Mouse (Mus musculus) G1E (cell line): Measurements from ENCODE around the gene Plcl2. TPM values are rescaled to one million over a fixed set of nuclear protein-coding genes. Genes with fewer than 3 reads are reported as not detected.

Source experiments
- ATAC-seq: 2 replicates; pipeline ENCODE4 v1.8.0; 2016; ENCODE audit warnings: mild to moderate bottlenecking; ENCODE audit not compliant: insufficient number of reproducible peaks, poor library complexity, low FRiP score, severe bottlenecking; ENCODE audit errors: extremely low read depth
- DNase-seq: peaks from one replicate; pipeline ENCODE4 v3.0.0; 2012; ENCODE audit warnings: low spot score
- H3K27me3 ChIP-seq: 2 replicates; pipeline ENCODE4 v1.6.1; 2012; ENCODE audit warnings: mild to moderate bottlenecking, low read length, inconsistent platforms; ENCODE audit not compliant: insufficient read depth
- H3K36me3 ChIP-seq: replicated peaks from 2 replicates; pipeline ENCODE3; 2012; ENCODE audit warnings: mild to moderate bottlenecking, inconsistent platforms
- H3K4me1 ChIP-seq: 2 replicates; pipeline ENCODE4 v1.6.1; 2012; ENCODE audit warnings: low read depth, low read length, inconsistent platforms, mixed read lengths; ENCODE audit not compliant: insufficient read depth
- H3K4me3 ChIP-seq: 2 replicates; pipeline ENCODE4 v1.5.1; 2012; ENCODE audit warnings: low read depth, mild to moderate bottlenecking, inconsistent platforms, low read length, moderate library complexity, mixed read lengths
- H3K9me3 ChIP-seq: replicated peaks from 2 replicates; pipeline ENCODE4 v1.6.1; 2012; ENCODE audit warnings: inconsistent platforms
- CTCF ChIP-seq: IDR thresholded peaks from 2 replicates; pipeline ENCODE4 v1.5.1; 2012; ENCODE audit warnings: low read depth, low read length, inconsistent platforms, mixed read lengths
- GATA1 ChIP-seq: IDR thresholded peaks from 2 replicates; pipeline ENCODE4 v1.6.1; 2012; ENCODE audit warnings: borderline replicate concordance, low read length, inconsistent platforms, mixed read lengths
- GATA2 ChIP-seq: IDR thresholded peaks from 2 replicates; pipeline ENCODE4 v1.6.1; 2012; ENCODE audit warnings: low read depth, low read length, inconsistent platforms, borderline replicate concordance
- POLR2AphosphoS5 ChIP-seq: IDR thresholded peaks from 2 replicates; pipeline ENCODE4 v1.6.1; 2012; ENCODE audit warnings: low read depth, low read length, inconsistent platforms; ENCODE audit not compliant: insufficient replicate concordance
- TAL1 ChIP-seq: conservative IDR thresholded peaks from 2 replicates; pipeline ENCODE4 v1.6.1; 2012; ENCODE audit warnings: low read depth, low read length, inconsistent platforms, mixed read lengths
- polyA plus RNA-seq: library from polyadenylated mRNA; stranded (reverse); fragments of >175 nt; gene quantifications from 2 replicates; pipeline ENCODE4 v1.2.3, GENCODE M21; 2012
- total RNA-seq, 2 experiments: library from RNA; stranded (forward) in 1 of 2; stranded (reverse) in 1 of 2; fragments of 200-1000 nt in 1 of 2; fragments of >200 nt in 1 of 2; fragmentation: Nextera tagmentation in 1 of 2; gene quantifications; 2 replicates each; pipeline ENCODE4 v1.2.3; 2014 to 2017

Gene Plcl2
- total and polyA plus RNA-seq, 3 experiments: 0.22 to 13.7 TPM; not detected in 1

GRCm38 (mm10) chr17:50735955-50736533 is 226.8 kb downstream of the Plcl2 start:
- ATAC-seq (no peak), DNase-seq (no peak)
- no peaks in the 10 kb centered on the region for H3K27me3 ChIP-seq
- H3K4me3 ChIP-seq: no peak overlapping the region
- H3K4me1 ChIP-seq: peaks cover 1% of the 10 kb centered on the region; the same call in 1 of the 2 replicates
- H3K9me3 ChIP-seq: no peaks in the 10 kb centered on the region
- peaks cover 68% of the 10 kb centered on the region for H3K36me3 ChIP-seq
- no peak for TF ChIP-seq POLR2AphosphoS5
- no peak for TF ChIP-seq CTCF
- TF ChIP-seq TAL1: no peak
- no peak for TF ChIP-seq GATA2
- TF ChIP-seq GATA1: no peak

DNA sequence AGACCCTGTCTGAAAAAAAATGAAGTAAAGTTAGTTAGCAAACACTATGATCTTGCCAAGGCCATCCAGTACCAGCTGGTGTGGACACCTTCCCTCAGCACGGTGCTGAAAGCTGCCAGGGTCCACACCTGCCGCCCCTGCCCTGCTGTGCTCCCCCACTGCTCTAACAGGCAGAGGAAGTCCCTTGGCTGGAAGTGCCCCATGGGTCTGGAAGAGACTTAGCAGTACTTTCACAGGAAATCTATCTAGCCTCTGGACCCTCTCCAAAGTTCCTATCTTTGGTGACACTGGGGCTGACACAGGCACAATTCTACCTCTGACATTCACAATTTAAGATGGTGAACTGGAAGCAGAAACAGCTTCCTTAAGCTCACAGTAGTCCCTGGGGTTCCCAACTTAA is 227.9 kb downstream of the Plcl2 start:
- Histone ChIP-seq H3K27me3 (no peaks in the 10 kb centered on the region), H3K9me3 (no peaks in the 10 kb centered on the region), H3K4me3 (no peak overlapping the region), H3K36me3 (peaks cover 74% of the 10 kb centered on the region), H3K4me1 (peaks cover 5% of the 10 kb centered on the region; the same call in 1 of the 2 replicates)
- ATAC-seq: no peak
- no peak for DNase-seq
- no peak for TF ChIP-seq GATA1
- no peak for TF ChIP-seq POLR2AphosphoS5
- no peak for TF ChIP-seq TAL1
- TF ChIP-seq CTCF: no peak
- TF ChIP-seq GATA2: no peak

Other genes starting within 250 kb of the Plcl2 start
- not detected in 2 replicates for gene Dazl, start 215.8 kb upstream of the Plcl2 start, total RNA-seq (2014; fragmentation: Nextera tagmentation)
- gene Dazl, start 215.8 kb upstream of the Plcl2 start, total RNA-seq (2017): 0.05 TPM in 1 of 2 replicates, not detected in the other
- gene Dazl, start 215.8 kb upstream of the Plcl2 start, polyA plus RNA-seq: not detected in 2 replicates